Mouse (Mus musculus) forebrain, embryonic 14.5 days (tissue): ENCODE data around the gene Dnhd1. TPM values are rescaled to one million over a fixed set of nuclear protein-coding genes. Genes with fewer than 3 reads are reported as not detected.

Experiments used
- ATAC-seq: fragments of 200-750 bp; cut with Nextera tagmentation; 2 replicates; pipeline ENCODE4 v1.8.0; 2017; ENCODE audit warnings: mild to moderate bottlenecking, moderate library complexity
- DNase-seq: peaks from one replicate; pipeline ENCODE4 v3.0.0-alpha.2; 2015; ENCODE audit warnings: low spot score
- H3K27ac ChIP-seq: fragments of 300-500 bp; sonication (generic); 2 replicates; pipeline ENCODE4 v1.5.1; 2014; ENCODE audit warnings: low read depth, mild to moderate bottlenecking, control low read depth, low read length, moderate library complexity
- H3K27me3 ChIP-seq: fragments of 300-500 bp; sonication (generic); replicated peaks from 2 replicates; pipeline ENCODE4 v1.6.1; 2014; ENCODE audit warnings: low read length, control low read depth, mixed read lengths; ENCODE audit not compliant: control insufficient read depth, insufficient read depth
- H3K36me3 ChIP-seq: fragments of 300-500 bp; sonication (generic); 2 replicates; pipeline ENCODE4 v1.6.1; 2014; ENCODE audit warnings: low read length, control low read depth; ENCODE audit not compliant: control insufficient read depth, insufficient read depth
- H3K4me1 ChIP-seq: fragments of 300-500 bp; sonication (generic); 2 replicates; pipeline ENCODE4 v1.6.1; 2014; ENCODE audit warnings: antibody characterized with exemption, low read length, control low read depth; ENCODE audit not compliant: control insufficient read depth, insufficient read depth
- H3K4me2 ChIP-seq: fragments of 300-500 bp; sonication (generic); 2 replicates; pipeline ENCODE4 v1.6.1; 2014; ENCODE audit warnings: mild to moderate bottlenecking, control low read depth, low read length
- H3K4me3 ChIP-seq: fragments of 300-500 bp; sonication (generic); 2 replicates; pipeline ENCODE4 v1.5.1; 2014; ENCODE audit warnings: low read depth, low read length, control low read depth
- H3K9ac ChIP-seq: fragments of 300-500 bp; sonication (generic); 2 replicates; pipeline ENCODE4 v1.6.1; 2014; ENCODE audit warnings: mild to moderate bottlenecking, low read length, control low read depth, moderate library complexity
- H3K9me3 ChIP-seq: fragments of 300-500 bp; sonication (generic); replicated peaks from 2 replicates; pipeline ENCODE4 v1.6.1; 2016; ENCODE audit warnings: low read length, control low read depth, mixed read lengths; ENCODE audit not compliant: control insufficient read depth
- WGBS: fragments of 180-500 bp; shearing (Covaris S2); extraction: QIAGEN DNeasy Blood & Tissue Kit; methylation state at CpG from one replicate; pipeline ENCODE4 v1.1.7; 2014; 5-methylcytosine and 5-hydroxymethylcytosine counted together
- polyA plus RNA-seq: library from polyadenylated mRNA; unstranded; fragments of >200 nt; fragmentation: Nextera tagmentation; extraction: Ambion mirVana; gene quantifications from 2 replicates; pipeline ENCODE4 v1.2.1, GENCODE M21; 2014

The Dnhd1 gene
- polyA plus RNA-seq, 1 experiment from 2014 or later = 1.1 TPM

DNA sequence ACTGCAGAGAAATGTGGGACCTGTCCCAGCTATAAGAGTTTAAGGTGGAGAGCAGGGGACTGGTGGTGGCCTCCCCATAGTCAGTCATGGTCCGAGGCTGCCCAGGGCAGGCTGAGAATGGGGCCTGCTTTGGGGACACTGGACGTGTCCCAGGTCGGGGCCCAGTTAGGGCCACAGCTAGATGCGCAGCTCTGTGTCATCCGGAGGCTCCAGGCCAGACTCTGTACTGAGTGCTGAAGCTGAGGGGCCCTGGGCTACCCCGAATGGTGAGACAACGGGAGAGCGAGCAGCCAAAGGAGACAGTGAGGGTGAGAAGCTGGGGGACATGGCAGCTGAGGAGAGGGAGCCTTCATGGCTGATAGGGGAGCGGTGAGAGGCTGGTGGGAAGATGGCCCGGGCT is 102.7 kb downstream of the Dnhd1 start:
- Histone ChIP-seq H3K9ac (no peak overlapping the region), H3K9me3 (no peaks in the 10 kb centered on the region), H3K4me3 (no peak overlapping the region), H3K27ac (no peak overlapping the region), H3K27me3 (no peaks in the 10 kb centered on the region), H3K4me2 (no peak overlapping the region), H3K36me3 (peaks cover 71% of the 10 kb centered on the region), H3K4me1 (peaks cover 5% of the 10 kb centered on the region; the same call in 1 of the 2 replicates)
- DNase-seq = no peak
- WGBS = 93% methylated on average over 10 of the region's 10 CpGs
- ATAC-seq = no peak

DNA sequence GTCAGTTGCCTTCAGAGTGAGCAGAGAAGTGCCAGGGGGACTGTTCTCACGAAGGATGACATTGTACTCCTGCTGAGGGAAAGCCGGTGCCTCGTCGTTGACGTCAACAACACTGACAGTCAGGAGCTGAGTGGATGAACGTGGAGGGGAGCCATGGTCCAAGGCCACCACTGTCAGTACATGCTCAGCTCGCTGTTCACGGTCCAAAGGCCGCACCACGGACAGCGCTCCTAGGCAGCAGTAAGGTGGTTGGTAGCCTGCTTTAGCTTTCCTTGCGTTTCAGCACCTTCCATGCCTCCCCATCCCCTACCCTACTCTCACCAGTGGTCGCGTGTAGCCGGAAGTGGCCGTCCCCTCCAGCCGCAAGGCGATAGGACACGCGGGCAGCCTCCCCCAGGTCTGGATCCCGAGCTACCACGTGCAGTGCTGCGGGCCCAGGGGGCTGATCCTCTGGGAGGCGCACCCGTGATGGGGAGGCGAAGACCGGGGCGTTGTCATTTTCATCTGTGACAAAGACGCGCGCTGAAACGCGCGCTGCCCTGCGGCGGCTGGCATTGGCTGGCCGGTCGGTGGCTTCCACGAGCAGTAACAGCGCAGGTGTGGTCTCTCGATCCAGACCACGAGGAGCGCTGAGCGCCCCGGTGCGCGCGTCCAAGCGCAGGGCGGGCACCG is 111.3 kb downstream of the Dnhd1 start:
- peaks cover 94% of the 10 kb centered on the region for H3K36me3 ChIP-seq
- no peak overlapping the region for H3K4me3 ChIP-seq
- H3K4me1 ChIP-seq = no peaks in the 10 kb centered on the region
- H3K9ac ChIP-seq = 0 out of 2 replicates have a peak overlapping the region, but pooled peaks have one; percentile 25
- WGBS = 23% methylated on average over 51 of the region's 51 CpGs
- ATAC-seq = 0 out of 2 replicates have a peak, but pooled peaks have one; percentile 22
- H3K9me3 ChIP-seq = no peaks in the 10 kb centered on the region
- H3K27me3 ChIP-seq = 0 out of 2 replicates have a peak, but pooled peaks cover 3% of the 10 kb centered on the region
- H3K4me2 ChIP-seq = no peak overlapping the region
- no peak overlapping the region for H3K27ac ChIP-seq
- DNase-seq = no peak

DNA sequence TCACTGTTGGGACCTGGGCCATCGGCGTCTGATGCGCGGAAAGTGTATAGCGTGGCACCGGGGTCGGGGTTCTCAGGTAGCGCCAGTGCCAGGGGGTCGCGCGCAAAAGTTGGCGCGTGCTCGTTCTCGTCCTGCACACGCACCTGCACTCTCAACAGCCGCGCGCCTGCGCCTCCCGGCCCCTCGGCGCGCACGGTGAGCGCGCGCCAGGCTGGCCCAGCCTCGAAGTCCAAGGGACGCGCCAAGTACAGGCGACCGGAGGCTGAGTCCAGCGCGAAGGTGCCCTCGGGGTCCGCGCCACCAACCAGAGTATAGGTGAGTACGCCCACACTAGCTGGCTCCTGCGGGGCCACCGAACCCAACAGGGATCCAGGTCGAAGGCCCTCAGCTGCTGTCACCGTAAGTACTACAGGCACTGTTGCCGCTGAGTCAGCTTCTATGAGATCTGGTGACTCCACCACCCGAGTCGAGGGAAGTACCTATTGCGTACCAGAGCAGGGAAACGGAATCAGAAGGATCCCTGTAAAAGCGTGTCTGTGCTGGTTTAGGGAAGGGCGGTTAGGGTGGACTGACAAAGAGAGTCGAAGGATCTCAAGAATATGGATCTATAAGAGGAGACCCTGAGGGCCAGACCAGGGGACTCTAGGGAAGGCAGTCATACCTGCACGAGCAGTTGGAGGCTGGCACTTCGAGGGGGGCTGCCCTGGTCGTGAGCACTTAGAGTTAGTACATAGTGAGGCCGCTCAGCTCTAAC is 112.1 kb downstream of the Dnhd1 start:
- no peak overlapping the region for H3K4me2 ChIP-seq
- no peak overlapping the region for H3K9ac ChIP-seq
- WGBS = 28% methylated on average over 55 of the region's 55 CpGs
- peaks cover 94% of the 10 kb centered on the region for H3K36me3 ChIP-seq
- DNase-seq (no peak), ATAC-seq (0 out of 2 replicates have a peak, but pooled peaks have one; percentile 16)
- H3K4me3 ChIP-seq = no peak overlapping the region
- H3K27me3 ChIP-seq = 0 out of 2 replicates have a peak, but pooled peaks cover 3% of the 10 kb centered on the region
- H3K9me3 ChIP-seq = no peaks in the 10 kb centered on the region
- H3K4me1 ChIP-seq = no peaks in the 10 kb centered on the region
- H3K27ac ChIP-seq = no peak overlapping the region

DNA sequence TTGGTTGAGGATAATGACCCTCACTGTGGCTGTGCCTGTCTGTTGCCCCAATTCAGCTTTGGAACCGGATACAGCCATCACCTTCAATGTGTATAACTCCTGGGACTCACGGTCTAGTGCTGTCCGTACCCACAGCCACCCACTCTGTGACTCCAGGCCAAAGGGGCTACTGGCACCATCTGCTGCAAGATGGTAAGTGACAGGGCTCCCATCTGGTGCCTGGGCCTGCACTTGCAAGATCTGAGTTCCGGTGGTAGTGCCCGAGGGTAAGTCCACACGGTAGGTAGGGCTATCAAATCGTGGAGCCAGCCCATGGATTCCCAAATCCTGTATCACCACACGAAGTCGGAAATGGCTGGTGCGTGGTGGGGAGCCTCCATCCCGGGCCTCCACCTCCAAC is 113.7 kb downstream of the Dnhd1 start:
- Histone ChIP-seq H3K9ac (no peak overlapping the region), H3K27me3 (0 out of 2 replicates have a peak, but pooled peaks cover 3% of the 10 kb centered on the region), H3K27ac (no peak overlapping the region), H3K4me3 (no peak overlapping the region), H3K4me1 (no peaks in the 10 kb centered on the region; the same call in 1 of the 2 replicates), H3K9me3 (no peaks in the 10 kb centered on the region), H3K4me2 (no peak overlapping the region), H3K36me3 (peaks cover 94% of the 10 kb centered on the region)
- WGBS = 92% methylated on average over 11 of the region's 11 CpGs
- DNase-seq (no peak), ATAC-seq (no peak)

DNA sequence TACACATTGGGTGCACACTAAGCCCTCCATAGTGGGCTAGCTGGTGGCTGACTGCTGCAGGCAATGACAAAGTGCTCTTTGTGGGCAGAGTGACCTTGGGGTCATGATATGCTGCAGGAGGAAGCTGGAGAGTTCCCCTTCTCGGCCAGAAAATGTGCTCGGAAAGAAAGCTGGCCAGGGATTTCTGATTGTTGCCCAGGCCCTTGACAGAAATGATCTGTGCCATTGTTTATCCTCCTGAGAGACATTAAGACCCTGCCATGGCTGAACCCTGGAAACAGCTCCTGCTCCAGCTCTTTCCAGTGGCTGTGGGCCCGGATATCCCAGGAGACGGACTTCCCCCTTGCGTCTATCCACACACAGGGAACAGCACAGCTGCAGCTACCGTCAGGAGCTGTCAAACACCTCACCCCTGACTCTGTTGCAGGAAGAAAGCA is 117.1 kb downstream of the Dnhd1 start:
- Histone ChIP-seq H3K4me3 (no peak overlapping the region), H3K9ac (no peak overlapping the region), H3K36me3 (peaks cover 99% of the 10 kb centered on the region), H3K4me1 (no peaks in the 10 kb centered on the region; the same call in 1 of the 2 replicates), H3K4me2 (no peak overlapping the region), H3K27me3 (0 out of 2 replicates have a peak, but pooled peaks cover 3% of the 10 kb centered on the region), H3K9me3 (no peaks in the 10 kb centered on the region), H3K27ac (no peak overlapping the region)
- DNase-seq = no peak
- WGBS = 44% methylated on average over 6 of the region's 6 CpGs
- ATAC-seq = no peak

DNA sequence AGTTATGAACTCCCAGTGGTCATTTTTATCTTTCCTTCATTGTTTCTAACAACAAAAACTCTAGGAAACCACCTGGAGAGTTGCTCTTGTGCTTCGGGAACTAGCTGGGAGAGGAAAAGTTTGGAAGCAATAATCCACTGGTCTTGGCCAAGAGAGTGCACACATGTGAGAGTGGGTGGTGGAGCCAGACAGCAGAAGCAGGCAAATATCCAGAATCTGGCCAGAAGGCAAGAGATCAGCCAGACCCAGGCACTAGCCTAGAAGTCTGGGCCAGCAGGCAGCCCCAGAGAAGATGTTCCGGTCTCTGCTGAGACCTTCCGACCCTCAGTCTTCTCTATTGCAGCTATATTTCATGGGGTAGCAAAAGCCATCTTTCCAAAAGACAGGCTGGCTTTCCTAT is 119.3 kb downstream of the Dnhd1 start:
- H3K27ac ChIP-seq = no peak overlapping the region
- peaks cover 95% of the 10 kb centered on the region for H3K36me3 ChIP-seq
- DNase-seq (no peak), ATAC-seq (no peak)
- no peak overlapping the region for H3K9ac ChIP-seq
- H3K27me3 ChIP-seq = no peaks in the 10 kb centered on the region
- H3K4me2 ChIP-seq = no peak overlapping the region
- 92% methylated on average over 3 of the region's 3 CpGs for WGBS
- no peaks in the 10 kb centered on the region for H3K9me3 ChIP-seq
- no peak overlapping the region for H3K4me3 ChIP-seq
- peaks cover 1% of the 10 kb centered on the region; the same call in 1 of the 2 replicates for H3K4me1 ChIP-seq

Other genes starting within 250 kb of the Dnhd1 start
- not detected in 2 replicates for gene Cnga4, start 246.3 kb upstream of the Dnhd1 start, polyA plus RNA-seq
- 1.1 and 1.6 TPM in 2 replicates for gene Cckbr, start 225.1 kb upstream of the Dnhd1 start, polyA plus RNA-seq
- gene Cavin3, start 168.5 kb upstream of the Dnhd1 start, polyA plus RNA-seq = 28.6 and 31.3 TPM in 2 replicates
- gene Smpd1, start 96.5 kb upstream of the Dnhd1 start, polyA plus RNA-seq = 79.9 and 88.5 TPM in 2 replicates
- 188 and 228 TPM in 2 replicates for gene Apbb1, start 69.2 kb upstream of the Dnhd1 start, polyA plus RNA-seq
- not detected in 2 replicates for gene Hpx, start 50.7 kb upstream of the Dnhd1 start, polyA plus RNA-seq
- gene Trim3, start 17.3 kb upstream of the Dnhd1 start, polyA plus RNA-seq = 41.0 and 52.4 TPM in 2 replicates
- 137 and 144 TPM in 2 replicates for gene Timm10b, start 10.8 kb upstream of the Dnhd1 start, polyA plus RNA-seq
- gene Arfip2, start 10.4 kb upstream of the Dnhd1 start, polyA plus RNA-seq = 92.9 and 97.6 TPM in 2 replicates
- gene Gm45799, start 10.3 kb upstream of the Dnhd1 start, polyA plus RNA-seq = 17.4 and 25.0 TPM in 2 replicates
- gene Ilk, start 85.8 kb downstream of the Dnhd1 start, polyA plus RNA-seq = 207 and 214 TPM in 2 replicates
- gene Rrp8, start 86.6 kb downstream of the Dnhd1 start, polyA plus RNA-seq = 19.3 and 20.3 TPM in 2 replicates
- 116 and 164 TPM in 2 replicates for gene Taf10, start 93.5 kb downstream of the Dnhd1 start, polyA plus RNA-seq
- gene Tpp1, start 101.4 kb downstream of the Dnhd1 start, polyA plus RNA-seq = 41.1 and 44.3 TPM in 2 replicates
- gene Dchs1, start 136.8 kb downstream of the Dnhd1 start, polyA plus RNA-seq = 18.3 and 21.7 TPM in 2 replicates
- gene Mrpl17, start 160.3 kb downstream of the Dnhd1 start, polyA plus RNA-seq = 182 and 221 TPM in 2 replicates